Mouse (Mus musculus): Measurements from ENCODE around the gene Pias4.
"Not testable (repeated sequence)": the region's sequence is repeated elsewhere in the genome, so short reads cannot be mapped to it uniquely, and the experiment has no call there.

Gene Pias4

GRCm38 (mm10) chr10:81190912-81191321 lies 23.2 kb upstream of the Pias4 start:
- no peak for DNase-seq (ENCODE audit: low spot score)

- DNase-seq (ENCODE audit: low spot score) = no peak
Observed at GRCm38 (mm10) chr10:81190236-81190911, 22.7 kb upstream of the Pias4 start.

- no peak for DNase-seq (ENCODE audit: low spot score)
Observed at GRCm38 (mm10) chr10:81189821-81190220, 22.1 kb upstream of the Pias4 start.

- no peak for DNase-seq (ENCODE audit: low spot score)
Observed at GRCm38 (mm10) chr10:81187161-81187560, 19.4 kb upstream of the Pias4 start.

- DNase-seq (ENCODE audit: low spot score) = no peak
Observed at GRCm38 (mm10) chr10:81184765-81185164, 17.0 kb upstream of the Pias4 start.

GRCm38 (mm10) chr10:81183805-81184204 lies 16.1 kb upstream of the Pias4 start, which contains the start of gene 4930442H23Rik:
4930442H23Rik (minus strand) TSS chr10:81183849.
- DNase-seq (ENCODE audit: low spot score) = no peak

- DNase-seq (ENCODE audit: low spot score) = peak; percentile 99
Observed at GRCm38 (mm10) chr10:81182336-81183333, 14.9 kb upstream of the Pias4 start, which contains the start of gene Dapk3. Dapk3 (plus strand) TSS chr10:81183005.

GRCm38 (mm10) chr10:81181860-81182259 lies 14.1 kb upstream of the Pias4 start:
- DNase-seq (ENCODE audit: low spot score) = not testable (repeated sequence)

- no peak for DNase-seq (ENCODE audit: low spot score)
Observed at GRCm38 (mm10) chr10:81180946-81181345, 13.2 kb upstream of the Pias4 start.

GRCm38 (mm10) chr10:81179451-81180342 lies 12.0 kb upstream of the Pias4 start:
- DNase-seq (ENCODE audit: low spot score) = no peak

- DNase-seq (ENCODE audit: low spot score) = no peak
Observed at GRCm38 (mm10) chr10:81178927-81179326, 11.2 kb upstream of the Pias4 start.

- DNase-seq (ENCODE audit: low spot score) = no peak
Observed at GRCm38 (mm10) chr10:81177958-81178712, 10.4 kb upstream of the Pias4 start.

GRCm38 (mm10) chr10:81177491-81177925 lies 9.8 kb upstream of the Pias4 start:
- DNase-seq (ENCODE audit: low spot score) = no peak

- peak; percentile 97 for DNase-seq (ENCODE audit: low spot score)
Observed at GRCm38 (mm10) chr10:81176466-81177271, 8.9 kb upstream of the Pias4 start, which contains the start of gene Eef2. Eef2 (plus strand) TSS chr10:81176631.

- DNase-seq (ENCODE audit: low spot score) = peak; percentile 97
Observed at GRCm38 (mm10) chr10:81175936-81176465, 8.3 kb upstream of the Pias4 start.

- DNase-seq (ENCODE audit: low spot score) = not testable (repeated sequence)
Observed at GRCm38 (mm10) chr10:81175345-81175701, 7.6 kb upstream of the Pias4 start.

GRCm38 (mm10) chr10:81174617-81175344 lies 7.1 kb upstream of the Pias4 start:
- peak; percentile 92 for DNase-seq (ENCODE audit: low spot score)

GRCm38 (mm10) chr10:81173132-81173531 lies 5.4 kb upstream of the Pias4 start:
- peak; percentile 79 for DNase-seq (ENCODE audit: low spot score)

- DNase-seq (ENCODE audit: low spot score) = not testable (repeated sequence)
Observed at GRCm38 (mm10) chr10:81169411-81169900, 1.7 kb upstream of the Pias4 start.

All from adipocyte (in vitro differentiated cells).